Mouse (Mus musculus) cortical plate, adult 2 months (tissue): ENCODE results near the gene Ptpn5. TPM values are rescaled to one million over a fixed set of nuclear protein-coding genes. Genes with fewer than 3 reads are reported as not detected.
A peak's percentile ranks its signal among the peaks of the same experiment; 100 is the strongest.

Experiments used
- H3K27ac ChIP-seq: fragments of 200-500 bp; 2 replicates; pipeline ENCODE4 v1.5.1; 2012; ENCODE audit warnings: low read length, control low read depth, inconsistent platforms; ENCODE audit not compliant: insufficient read depth
- H3K4me1 ChIP-seq: fragments of 200-500 bp; 2 replicates; pipeline ENCODE4 v1.6.1; 2011; ENCODE audit warnings: low read length; ENCODE audit not compliant: control insufficient read depth, insufficient read depth
- H3K4me3 ChIP-seq: fragments of 200-500 bp; 2 replicates; pipeline ENCODE4 v1.5.1; 2011; ENCODE audit warnings: mild to moderate bottlenecking, low read length, control low read depth; ENCODE audit not compliant: insufficient read depth
- CTCF ChIP-seq: fragments of 200-500 bp; IDR thresholded peaks from 2 replicates; pipeline ENCODE4 v1.5.1; 2011; ENCODE audit warnings: mild to moderate bottlenecking, control low read depth, low read length; ENCODE audit not compliant: insufficient read depth; ENCODE audit errors: extremely low read depth
- POLR2A ChIP-seq: fragments of 200-500 bp; IDR thresholded peaks from 2 replicates; pipeline ENCODE4 v1.6.1; 2011; ENCODE audit warnings: mild to moderate bottlenecking, low read length, control low read depth; ENCODE audit not compliant: insufficient read depth; ENCODE audit errors: extremely low read depth
- polyA plus RNA-seq: library from polyadenylated mRNA; depleted of rRNA; stranded (reverse); fragments of >200 nt; gene quantifications from 2 replicates; pipeline ENCODE4 v1.2.3, GENCODE M21; 2012

Gene Ptpn5
- polyA plus RNA-seq, 1 experiment, result 221 TPM

GRCm38 (mm10) chr7:47067879-47068278 is 65.6 kb downstream of the Ptpn5 start:
- TF ChIP-seq POLR2A (no peak), CTCF (no peak)
- no peak overlapping the region for H3K4me3 ChIP-seq
- no peaks in the 10 kb centered on the region for H3K4me1 ChIP-seq
- H3K27ac ChIP-seq, result no peak overlapping the region

- no peaks in the 10 kb centered on the region for H3K4me1 ChIP-seq
- H3K27ac ChIP-seq, result no peak overlapping the region
- H3K4me3 ChIP-seq, result no peak overlapping the region
- TF ChIP-seq POLR2A (no peak), CTCF (no peak)
Observed at GRCm38 (mm10) chr7:47066942-47067341, 66.5 kb downstream of the Ptpn5 start.

GRCm38 (mm10) chr7:47061560-47061959 is 71.9 kb downstream of the Ptpn5 start:
- no peak overlapping the region for H3K4me3 ChIP-seq
- no peak overlapping the region for H3K27ac ChIP-seq
- no peak for TF ChIP-seq CTCF
- no peak for TF ChIP-seq POLR2A
- H3K4me1 ChIP-seq, result no peaks in the 10 kb centered on the region

GRCm38 (mm10) chr7:47059339-47059738 is 74.1 kb downstream of the Ptpn5 start:
- Histone ChIP-seq H3K4me3 (no peak overlapping the region), H3K27ac (no peak overlapping the region), H3K4me1 (no peaks in the 10 kb centered on the region)
- no peak for TF ChIP-seq CTCF
- no peak for TF ChIP-seq POLR2A

- no peak for TF ChIP-seq POLR2A
- TF ChIP-seq CTCF, result no peak
- no peak overlapping the region for H3K27ac ChIP-seq
- no peak overlapping the region for H3K4me3 ChIP-seq
- peaks cover 2% of the 10 kb centered on the region; the same call in 1 of the 2 replicates for H3K4me1 ChIP-seq
Observed at GRCm38 (mm10) chr7:47056273-47056672, 77.2 kb downstream of the Ptpn5 start.

GRCm38 (mm10) chr7:47055744-47056143 is 77.7 kb downstream of the Ptpn5 start:
- no peak overlapping the region for H3K4me3 ChIP-seq
- TF ChIP-seq CTCF, result no peak
- no peak for TF ChIP-seq POLR2A
- H3K4me1 ChIP-seq, result peaks cover 2% of the 10 kb centered on the region; the same call in 1 of the 2 replicates

GRCm38 (mm10) chr7:47054666-47055065 is 78.8 kb downstream of the Ptpn5 start:
- Histone ChIP-seq H3K4me1 (peaks cover 2% of the 10 kb centered on the region; the same call in 1 of the 2 replicates), H3K4me3 (no peak overlapping the region), H3K27ac (no peak overlapping the region)
- TF ChIP-seq POLR2A (no peak), CTCF (no peak)

More at GRCm38 (mm10) chr7:47055744-47056143, 77.7 kb downstream of the Ptpn5 start:
- H3K27ac ChIP-seq, result no peak overlapping the region

- Histone ChIP-seq H3K4me3 (no peak overlapping the region), H3K4me1 (peaks cover 2% of the 10 kb centered on the region; the same call in 1 of the 2 replicates), H3K27ac (no peak overlapping the region)
- TF ChIP-seq CTCF (no peak), POLR2A (no peak)
Observed at GRCm38 (mm10) chr7:47053287-47053686, 80.2 kb downstream of the Ptpn5 start.

- Histone ChIP-seq H3K27ac (peak overlapping the region; percentile 39; the same call in 1 of the 2 replicates), H3K4me1 (peaks cover 2% of the 10 kb centered on the region; the same call in 1 of the 2 replicates), H3K4me3 (peak overlapping the region; percentile 56; the same call in 1 of the 2 replicates)
- TF ChIP-seq POLR2A (no peak), CTCF (no peak)
Observed at GRCm38 (mm10) chr7:47052276-47052675, 81.2 kb downstream of the Ptpn5 start.

- TF ChIP-seq CTCF, result no peak
- peaks cover 2% of the 10 kb centered on the region; the same call in 1 of the 2 replicates for H3K4me1 ChIP-seq
- peak overlapping the region; percentile 56 for H3K4me3 ChIP-seq
- peak overlapping the region; percentile 39; the same call in 1 of the 2 replicates for H3K27ac ChIP-seq
Observed at GRCm38 (mm10) chr7:47051404-47052151, 81.9 kb downstream of the Ptpn5 start.
